Mouse (Mus musculus): ENCODE measurements around the gene Pttg1.

Gene Pttg1

DNA sequence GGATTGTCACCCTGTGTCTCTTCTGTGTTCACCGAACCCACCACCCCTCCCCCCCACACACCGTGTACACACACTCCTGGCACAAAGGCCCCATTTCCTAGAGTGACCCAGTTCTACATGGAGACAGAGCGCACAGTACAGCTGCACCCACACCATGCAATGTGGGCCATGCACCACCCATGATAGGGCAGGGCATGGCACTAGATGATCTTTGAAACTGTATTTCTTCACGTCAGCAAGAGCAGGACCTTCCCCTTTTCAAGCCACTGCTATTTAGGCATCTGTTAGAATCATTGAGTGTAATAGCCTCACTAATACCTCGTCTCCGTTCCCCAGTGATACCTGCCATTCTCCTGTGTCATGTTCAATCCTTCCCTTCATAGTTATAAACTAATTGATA, 51.1 kb downstream of the Pttg1 start:
- no peak for DNase-seq (ENCODE audit: low spot score)

GRCm38 (mm10) chr11:43373367-43373766, 52.7 kb downstream of the Pttg1 start:
- DNase-seq (ENCODE audit: low spot score) = no peak

GRCm38 (mm10) chr11:43371807-43372206, 54.2 kb downstream of the Pttg1 start:
- DNase-seq (ENCODE audit: low spot score) = no peak

All from T-cell, adult 2 months (primary cell).